Mouse (Mus musculus): ENCODE data around the gene Cdh6. TPM values are rescaled to one million over a fixed set of nuclear protein-coding genes. Genes with fewer than 3 reads are reported as not detected.

Cdh6 gene
- under 1 TPM; 0.28 to 0.43 TPM for total RNA-seq (2021)
- long read RNA-seq, experiment 1: 0 reads
- long read RNA-seq, experiment 2: 0 reads

DNA sequence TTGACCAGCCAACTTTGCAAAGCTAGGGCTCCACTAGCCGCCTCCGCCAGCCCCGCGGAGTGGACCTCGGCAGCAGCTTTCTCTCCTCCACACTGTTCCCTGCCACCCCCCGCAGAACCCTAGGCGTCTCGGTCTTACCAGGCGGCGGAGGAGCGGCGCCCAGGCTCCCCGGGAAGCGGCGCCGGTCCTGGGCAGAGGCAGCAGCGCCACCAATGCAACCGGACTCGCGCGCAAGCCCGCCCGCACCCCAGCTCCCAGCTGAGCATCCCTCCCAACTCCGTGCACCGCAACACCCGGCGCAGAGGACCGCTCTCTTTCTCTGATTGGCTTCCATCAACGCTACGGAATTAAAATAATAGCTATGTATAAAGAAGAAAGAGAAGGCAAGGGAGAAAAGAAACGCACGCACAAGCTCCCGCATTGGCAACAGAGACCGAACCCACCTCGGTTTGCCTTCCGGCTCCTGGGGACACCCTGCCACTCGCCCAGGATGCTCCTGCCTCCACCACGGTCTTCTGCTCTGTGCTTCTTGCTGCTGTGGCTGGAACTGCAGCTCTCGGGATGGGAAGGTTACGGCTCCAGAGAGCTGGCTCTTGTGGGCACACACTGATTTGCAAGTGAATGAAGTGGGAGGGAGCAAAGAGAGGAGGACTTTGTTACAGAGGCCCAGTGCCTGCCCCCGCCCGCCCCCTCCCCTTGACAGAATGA is at the start of gene Cdh6:
TSS of gene Cdh6 (minus strand) at position 605 of the 708 bp plus-strand sequence.
- no peak for DNase-seq

DNA sequence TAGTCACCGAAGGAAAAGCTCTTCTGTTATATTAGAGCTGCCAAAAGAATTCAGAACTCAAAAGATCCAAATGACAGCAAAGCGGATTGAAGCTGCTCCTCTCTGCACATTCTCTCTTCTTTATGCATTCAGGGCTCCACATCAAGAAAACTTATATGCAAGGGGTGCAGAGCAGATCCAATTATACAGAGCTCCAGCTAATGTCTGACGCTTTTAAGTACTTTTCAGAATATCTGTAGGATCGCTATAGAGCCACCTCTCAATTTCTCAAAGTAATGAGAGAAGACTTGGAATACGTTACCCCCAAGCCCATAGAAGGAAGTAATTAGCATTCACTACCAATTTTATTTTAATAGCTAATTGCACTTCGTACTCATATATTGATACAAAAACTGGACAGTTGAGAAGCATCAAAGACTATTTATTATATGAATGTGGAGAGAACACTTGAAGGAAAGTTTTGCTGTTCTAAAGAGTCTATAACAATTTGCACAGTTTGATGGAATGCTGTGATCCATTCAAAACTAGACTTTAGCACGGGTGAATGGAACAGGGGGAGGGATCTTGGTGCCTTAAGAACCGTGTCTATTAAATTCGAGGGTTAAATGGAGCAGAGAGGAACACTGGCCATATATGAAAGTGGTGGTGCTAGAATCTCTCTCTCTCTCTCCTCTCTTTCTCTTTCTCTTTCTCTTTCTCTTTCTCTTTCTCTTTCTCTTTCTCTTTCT is 46.4 kb upstream of the Cdh6 start:
- DNase-seq: no peak

DNA sequence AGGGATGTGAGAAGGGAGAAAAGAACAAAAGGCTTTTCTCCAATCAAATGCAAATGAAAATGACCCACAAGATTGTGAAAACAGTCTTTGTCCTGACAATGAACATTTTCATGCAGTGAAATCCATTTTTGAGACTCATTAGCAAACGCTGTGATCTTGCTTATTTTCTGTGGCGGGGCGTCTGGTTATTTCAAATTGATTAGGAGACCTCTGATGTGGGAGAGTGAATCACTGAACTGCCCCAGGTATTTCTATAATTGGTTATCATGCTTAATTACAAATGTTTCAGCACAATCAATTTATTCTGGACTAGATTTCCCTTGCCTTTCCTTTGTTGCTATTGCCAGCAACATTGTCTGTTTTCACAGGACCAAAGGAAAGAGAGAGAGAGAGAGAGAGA is 44.3 kb upstream of the Cdh6 start:
- no peak for DNase-seq

DNA sequence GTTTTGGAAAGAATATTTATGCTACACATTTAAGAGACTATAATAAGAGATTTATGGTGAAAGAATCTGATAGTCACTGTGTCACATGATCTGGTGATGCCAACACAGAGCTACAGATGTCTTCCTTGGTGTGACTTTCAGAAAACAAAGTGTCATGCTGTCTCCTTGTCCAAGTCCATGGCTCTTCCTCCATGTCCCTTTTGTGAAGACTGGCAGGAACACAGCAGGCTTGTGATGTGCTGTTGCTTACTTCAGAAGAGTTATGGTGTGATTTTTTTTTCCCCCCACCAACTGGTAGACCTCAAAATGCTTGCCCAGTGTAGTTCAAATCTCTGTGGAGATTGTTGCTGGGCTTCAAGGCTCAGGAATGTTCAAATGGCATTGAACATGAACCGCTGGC is 43.7 kb upstream of the Cdh6 start:
- DNase-seq: no peak

DNA sequence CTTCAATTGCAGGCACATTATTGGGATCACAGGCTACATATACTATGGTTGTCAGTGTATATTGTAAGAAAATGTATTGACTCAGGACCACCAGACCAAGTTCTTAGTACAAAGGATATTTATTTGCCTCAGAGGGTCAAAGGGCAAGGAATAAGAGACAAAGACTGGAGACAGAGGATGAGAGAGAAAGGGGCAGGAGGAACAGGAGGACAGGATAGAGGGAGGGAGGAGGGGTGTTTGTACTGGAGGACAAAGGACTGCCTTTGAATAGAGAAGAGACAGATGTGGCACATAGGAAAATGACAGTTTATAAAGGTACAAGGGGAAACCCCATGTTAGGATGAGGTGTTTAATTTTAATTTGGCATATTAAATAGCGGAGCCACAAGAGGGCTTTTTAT is 39.5 kb upstream of the Cdh6 start:
- DNase-seq: no peak

DNA sequence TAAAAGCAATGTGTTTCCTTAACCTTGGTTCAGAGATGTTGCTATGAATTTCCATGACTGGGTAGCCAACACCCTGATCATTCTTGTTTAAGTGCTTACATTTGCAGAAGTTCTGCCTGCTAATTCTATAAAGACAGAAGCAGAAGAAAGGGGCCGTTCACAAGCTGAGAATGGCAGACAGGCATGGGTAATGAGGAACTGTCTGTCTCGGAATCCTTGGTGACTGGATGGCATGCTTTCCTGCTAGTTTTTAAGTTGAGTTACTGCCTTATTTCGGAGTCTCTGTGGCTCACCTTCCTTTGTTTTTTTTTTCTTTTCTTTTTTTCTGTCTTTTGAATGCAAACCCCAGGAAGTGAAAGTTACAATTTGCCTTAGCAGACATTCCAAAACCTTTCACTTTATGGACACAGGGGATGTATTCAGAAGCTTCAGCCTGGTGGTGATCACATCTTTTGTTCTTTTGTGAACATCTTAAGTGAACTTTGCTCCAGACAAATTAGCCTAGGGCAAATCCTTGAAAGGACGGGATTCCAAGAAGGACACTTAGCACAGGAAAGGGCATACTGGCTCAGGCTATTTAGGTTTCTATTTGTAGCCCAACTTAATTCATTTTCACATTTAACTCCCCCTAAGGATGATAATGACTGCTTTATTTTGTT is 38.7 kb upstream of the Cdh6 start:
- DNase-seq: no peak

DNA sequence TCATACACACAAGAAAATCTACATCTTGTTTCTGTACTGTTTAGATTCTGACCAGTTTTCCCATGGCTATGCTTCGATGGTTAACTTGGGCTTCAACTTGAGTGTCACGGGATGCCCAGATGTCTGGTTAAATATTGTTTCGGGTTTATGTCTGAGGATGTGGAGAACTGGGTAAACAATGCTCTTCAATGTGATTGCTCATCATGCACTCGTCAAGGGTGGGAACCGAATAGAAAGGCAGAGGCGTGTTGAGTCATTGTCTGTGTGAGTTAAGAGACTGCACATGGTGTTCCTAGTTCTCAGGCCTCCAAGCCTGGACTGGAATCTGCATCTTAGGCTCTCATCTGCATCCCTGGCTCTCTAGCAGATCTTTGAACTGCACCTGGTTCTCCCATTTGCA is 36.7 kb upstream of the Cdh6 start:
- DNase-seq: no peak

DNA sequence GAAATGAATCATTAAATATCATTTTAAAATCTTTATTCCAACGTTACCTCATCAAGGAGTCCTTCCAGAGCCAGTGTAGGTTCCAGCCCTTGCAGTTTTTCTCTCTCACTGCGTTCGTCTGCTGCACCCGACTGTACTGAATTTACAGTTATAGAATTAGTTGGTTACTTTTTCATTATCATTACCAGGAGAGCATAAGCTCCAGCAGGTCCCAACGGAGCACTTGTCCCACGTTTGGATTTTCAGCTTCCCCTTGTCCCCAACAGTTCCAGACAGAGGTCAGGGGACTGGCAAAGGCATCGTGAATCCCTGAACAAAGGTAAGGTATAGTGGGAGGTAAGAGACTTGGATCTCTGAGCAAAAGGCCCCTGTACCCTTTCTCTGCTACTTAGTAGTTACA is 35.2 kb upstream of the Cdh6 start:
- no peak for DNase-seq

DNA sequence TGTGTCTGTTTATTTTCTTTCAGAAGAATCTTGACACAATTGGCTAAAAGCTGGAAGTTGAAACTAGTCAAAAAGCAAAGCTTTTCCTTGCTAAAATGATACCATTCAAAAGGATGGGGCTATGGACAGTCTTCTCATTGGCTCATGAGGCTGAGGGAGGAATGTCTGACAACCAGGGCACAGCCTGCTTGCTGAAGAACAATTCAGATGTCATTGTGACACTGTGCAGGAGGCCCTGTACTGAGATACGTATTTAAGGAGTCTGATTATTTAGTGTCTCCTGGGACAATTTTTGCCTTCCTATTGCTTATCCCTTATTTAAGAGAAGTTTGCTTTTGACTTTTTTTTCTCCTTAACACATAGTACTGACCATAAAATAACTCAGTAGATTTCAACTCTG is 22.8 kb upstream of the Cdh6 start:
- no peak for DNase-seq

DNA sequence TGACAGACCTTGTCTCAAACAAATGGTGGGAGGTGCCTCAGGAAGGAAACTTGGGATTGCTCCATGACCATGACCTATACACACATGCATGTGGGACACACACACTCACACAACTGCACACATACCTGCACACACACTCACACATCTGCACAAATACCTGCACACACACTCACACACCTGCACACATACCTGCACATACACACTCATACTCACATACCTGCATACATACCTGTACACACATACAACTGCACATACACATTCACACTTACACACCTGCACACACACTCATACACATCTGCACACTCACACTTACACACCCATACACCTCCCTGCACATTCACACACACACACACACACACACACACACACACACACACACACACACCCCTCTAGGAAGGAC is 20.6 kb upstream of the Cdh6 start:
- DNase-seq: no peak

DNA sequence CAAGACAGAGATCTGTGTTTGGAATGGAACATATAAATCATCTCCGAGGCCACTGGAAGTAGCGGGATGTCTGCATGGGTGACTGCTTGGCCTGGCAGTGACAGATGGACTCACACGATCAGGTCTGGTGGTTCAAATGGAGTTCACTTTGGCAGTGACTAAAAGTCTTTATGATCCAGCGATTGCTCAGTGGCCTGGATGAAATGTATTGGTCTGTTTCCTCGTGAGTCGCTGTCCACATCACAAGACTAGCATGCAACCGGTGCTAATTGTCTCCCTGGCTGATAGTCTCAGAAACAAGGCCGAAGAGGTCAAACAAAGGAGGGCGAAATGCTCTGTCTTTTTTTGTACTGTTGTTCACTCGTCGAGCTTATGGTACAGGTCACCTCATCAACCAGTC is 19.6 kb upstream of the Cdh6 start:
- no peak for DNase-seq

DNA sequence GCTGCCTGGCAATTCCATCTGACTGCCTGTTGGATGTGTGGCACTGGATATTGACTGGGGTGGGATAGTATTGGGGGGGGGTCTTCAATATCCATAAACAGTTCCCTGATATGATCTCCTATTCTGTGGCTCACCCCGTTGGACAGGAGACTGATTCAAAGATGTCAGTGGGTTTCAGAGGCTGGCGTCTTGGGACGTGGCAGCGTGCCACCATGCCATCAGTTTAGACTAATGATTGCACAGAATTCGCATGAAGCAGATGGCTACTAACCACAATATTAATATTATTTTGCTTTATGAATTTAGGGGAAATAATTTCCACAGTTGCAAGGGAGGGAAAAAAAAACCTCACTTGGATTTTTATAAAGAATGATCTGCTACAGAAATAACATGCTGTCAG is 10.2 kb upstream of the Cdh6 start:
- DNase-seq: no peak

DNA sequence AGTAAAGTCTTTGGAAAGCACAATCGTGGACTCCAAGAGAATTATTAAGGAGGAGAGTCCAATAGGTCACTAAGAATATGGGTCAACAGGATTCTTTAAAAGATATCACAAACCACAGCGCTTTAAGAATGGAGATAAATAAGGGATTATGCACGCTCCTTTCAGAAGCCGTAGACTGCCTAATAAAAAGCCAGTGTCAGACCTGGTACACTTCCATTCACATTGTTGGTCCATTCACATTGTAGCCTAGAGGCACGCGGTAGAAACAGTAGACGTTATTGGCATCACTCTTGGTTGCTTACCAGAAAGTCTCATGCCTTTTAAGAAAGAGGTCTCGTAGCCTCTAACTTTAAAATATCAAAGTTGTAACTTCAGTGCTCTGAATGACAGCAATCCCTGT is 8.0 kb upstream of the Cdh6 start:
- DNase-seq: no peak

DNA sequence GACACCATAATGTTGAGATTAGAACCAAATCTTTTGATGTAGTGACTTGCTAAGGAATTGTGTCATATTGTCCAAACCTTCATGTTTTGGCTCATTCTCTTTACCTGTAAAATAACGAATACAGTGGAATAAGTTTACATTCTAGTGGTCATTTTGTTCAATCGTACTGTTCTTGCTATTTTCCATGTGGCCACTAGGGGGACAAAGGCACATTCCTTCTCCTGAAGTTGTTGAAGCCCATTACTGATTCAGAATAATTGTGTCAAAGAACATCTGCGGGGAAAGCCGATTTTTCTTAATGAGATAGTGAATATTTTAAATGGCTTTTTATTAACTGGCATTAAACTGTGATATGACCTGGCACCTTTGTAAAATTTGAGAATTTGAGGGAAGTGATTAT is 7.5 kb upstream of the Cdh6 start:
- no peak for DNase-seq

DNA sequence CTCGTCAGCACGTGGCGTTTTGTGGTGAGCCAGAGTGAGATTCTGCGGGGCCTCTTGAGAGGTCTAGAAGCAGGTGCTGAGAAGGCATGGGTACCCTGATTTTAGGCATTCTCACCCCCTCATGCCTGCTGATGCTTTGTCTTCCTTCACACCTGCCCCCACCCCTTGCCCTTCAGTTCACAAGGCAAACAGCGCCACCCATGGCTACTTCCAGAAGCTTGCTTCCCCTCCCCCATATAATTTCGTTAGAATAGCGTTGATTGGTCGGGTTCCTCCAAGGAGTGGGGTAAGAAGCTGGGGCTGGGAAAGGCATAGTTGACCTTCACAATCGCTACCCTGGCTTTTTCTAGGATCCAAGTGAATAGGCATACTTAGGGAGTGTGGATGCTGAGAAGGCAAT is 2.5 kb upstream of the Cdh6 start:
- no peak for DNase-seq

DNA sequence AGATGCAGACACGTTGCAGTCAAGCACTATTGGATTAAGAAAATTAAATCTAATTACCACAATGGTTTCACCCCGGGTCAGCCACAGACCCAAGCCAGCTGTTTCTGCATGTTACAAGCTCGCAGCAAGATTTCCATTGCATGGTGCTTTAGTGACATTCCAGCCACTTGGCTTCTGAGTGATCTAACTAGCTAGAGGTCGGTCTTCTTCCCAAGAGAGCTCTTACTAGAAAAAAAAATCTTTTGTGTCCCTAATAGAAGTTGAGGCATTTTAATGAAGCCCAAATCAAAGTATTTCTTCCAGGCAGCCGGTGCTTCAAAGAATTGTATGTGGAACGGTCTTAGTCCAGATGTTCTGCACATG is 1.1 kb upstream of the Cdh6 start:
- no peak for DNase-seq

DNA sequence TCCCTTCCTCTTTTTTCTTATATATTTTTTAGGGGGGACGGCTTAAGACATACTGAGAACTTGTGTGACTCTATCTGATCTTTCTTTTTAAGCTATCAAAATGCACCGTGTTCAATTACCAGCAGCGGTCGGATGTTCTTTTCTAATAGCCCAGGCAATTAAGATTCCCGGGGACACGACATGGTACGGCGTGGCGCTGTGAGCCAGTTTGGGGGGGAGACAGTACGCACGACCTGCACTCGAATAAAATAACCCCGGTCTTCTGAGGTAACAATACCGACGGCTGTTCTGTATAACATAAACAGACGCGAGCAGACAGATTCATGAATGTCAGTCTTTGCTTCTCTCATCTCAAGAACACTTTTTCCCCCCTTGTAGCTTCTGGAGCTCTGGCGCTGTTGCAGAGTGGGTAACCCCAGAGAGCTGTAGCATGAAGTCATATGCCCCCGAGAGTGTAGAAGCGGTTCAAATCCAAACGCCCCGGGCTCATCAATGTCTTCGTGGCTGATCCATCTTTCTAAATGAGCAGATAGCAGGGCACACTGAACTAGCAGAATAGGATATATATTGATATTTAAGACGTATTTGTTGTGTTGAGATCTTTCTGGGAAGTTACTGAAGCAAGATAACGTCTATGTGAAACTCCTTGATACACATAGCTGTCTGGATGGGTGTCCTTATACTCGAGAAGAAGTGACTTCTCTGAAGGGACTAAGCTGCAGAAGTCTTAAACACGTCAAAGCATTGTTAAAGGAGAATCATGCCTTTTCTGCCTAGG is 554 bp upstream of the Cdh6 start:
- no peak for DNase-seq

DNA sequence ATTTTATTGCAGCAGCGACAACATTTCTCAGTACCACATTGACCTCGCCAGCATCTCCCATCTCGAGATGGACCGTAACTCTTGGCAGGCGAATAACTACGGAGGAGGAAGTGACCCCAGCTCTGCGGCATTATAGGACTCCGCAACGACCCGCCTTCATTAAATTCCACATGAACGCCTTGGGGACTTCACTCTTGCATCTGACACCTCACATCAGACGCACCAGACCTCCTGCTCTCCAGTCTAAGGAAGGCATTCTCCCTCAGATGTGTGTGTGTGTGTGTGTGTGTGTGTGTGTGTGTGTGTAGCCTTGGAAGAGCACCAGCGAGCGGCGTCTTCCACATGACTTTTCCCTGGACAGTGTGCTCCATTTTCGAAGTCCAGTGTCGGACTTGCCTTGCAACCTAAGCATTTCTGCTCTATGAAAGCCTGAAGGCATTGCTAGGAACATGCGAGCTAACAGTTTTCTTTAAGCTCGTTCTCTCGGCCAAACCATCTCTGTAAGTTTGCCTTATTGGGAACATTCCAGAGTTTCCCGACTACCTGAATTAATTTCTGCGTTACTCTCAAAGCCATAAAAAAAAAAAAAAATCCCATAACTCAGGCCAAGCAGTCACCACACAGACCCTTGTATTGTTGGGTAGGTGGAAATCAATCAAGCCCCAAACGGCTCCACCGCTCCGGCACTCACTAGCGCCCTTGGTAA is 957 bp downstream of the Cdh6 start:
- DNase-seq: no peak

DNA sequence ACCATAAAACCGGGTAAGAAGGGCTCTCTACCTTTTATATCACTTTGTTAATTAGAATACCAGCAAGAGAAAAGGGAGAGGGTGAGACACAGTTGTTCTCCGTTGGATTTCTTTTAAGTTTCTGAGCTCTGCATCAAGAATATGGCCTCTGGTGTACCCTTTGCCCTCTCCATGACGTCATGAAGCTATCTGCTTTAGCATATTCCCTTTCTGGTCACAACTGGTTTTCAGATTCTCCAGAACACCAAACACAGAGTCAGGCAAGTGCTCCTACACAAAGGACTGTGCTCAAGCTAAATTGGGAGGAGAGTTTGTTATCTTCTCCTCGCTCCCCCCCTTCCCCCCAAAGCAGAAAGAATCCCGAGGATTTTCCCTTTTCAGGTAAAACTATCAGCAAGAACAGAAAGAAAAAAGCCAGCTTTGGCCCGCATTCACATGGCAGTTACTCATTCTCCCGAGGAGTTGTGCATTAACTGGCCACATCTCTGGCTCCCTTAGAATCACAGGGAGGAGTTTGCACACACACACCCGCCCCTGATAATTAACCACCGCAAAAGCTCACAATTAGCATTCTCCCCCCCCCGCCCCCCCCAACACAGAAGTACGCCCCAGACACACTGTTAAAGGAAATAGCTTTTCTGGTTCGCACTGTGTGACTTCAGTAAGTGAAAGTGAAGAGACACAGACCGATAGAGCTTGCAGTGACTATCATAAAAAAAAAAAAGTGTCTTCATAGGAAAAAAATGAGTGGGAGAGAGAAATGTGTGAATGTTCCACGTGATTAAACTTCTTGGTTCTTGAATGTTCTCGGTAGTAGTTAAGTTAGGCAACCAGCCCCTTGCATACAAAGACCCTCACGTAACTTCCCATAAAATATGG is 1.8 kb downstream of the Cdh6 start:
- DNase-seq: no peak

DNA sequence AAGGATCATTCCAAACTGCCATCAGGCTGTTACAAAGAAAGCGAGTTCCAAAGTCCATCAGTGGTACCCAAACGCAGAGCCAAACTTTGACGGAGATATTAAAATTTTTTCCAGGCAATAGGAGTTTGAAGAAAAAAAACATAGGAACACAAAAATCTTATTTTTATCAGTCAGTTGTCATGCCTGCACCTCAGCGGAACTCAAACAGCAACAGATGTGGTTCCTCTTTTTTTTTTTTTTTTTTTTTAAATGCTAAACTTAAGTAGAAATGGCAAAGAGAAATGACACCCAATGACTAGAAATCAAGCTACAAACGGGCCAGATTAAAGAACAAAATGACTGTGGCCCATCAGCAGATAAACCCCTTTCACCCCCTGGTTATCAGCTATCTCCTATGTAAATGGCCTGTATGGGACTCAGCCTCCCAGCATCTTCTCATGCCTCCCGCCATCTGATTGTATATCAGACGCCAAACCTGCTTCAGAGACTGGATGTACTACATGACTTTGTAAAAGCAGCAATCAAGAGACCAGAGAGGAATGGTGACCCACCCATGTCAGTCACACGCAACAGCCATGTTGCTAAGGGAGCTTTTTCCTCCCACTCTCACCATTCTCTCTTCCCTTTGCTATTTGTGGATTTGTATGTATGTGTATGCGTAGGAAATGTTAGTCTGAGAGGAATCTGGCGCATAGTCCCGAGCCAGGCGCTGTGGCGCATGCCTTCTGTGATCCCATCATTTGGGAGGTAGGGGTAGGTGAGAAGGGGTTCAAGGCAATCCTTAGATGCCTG is 8.2 kb downstream of the Cdh6 start:
- no peak for DNase-seq
